Mouse (Mus musculus): Measurements from ENCODE around the gene Higd1c. TPM values are rescaled to one million over a fixed set of nuclear protein-coding genes. Genes with fewer than 3 reads are reported as not detected.
"Not testable (repeated sequence)": the region's sequence is repeated elsewhere in the genome, so short reads cannot be mapped to it uniquely, and the experiment has no call there.

Higd1c gene
- polyA plus RNA-seq, 1 experiment from 2014 or later, result not detected

GRCm38 (mm10) chr15:100414011-100414410 is 49.7 kb downstream of the Higd1c start:
- H3K9me3 ChIP-seq (ENCODE audit: control insufficient read depth, low read length), result no peaks in the 10 kb centered on the region
- H3K4me3 ChIP-seq (replicated peaks; ENCODE audit: low read length), result no peak overlapping the region
- peaks cover 18% of the 10 kb centered on the region for H3K36me3 ChIP-seq (replicated peaks; ENCODE audit: control insufficient read depth, insufficient read depth)
- H3K4me1 ChIP-seq (replicated peaks; ENCODE audit: control insufficient read depth, insufficient read depth, low read length), result no peaks in the 10 kb centered on the region
- H3K27me3 ChIP-seq (ENCODE audit: control insufficient read depth, insufficient read depth, low read length), result no peaks in the 10 kb centered on the region
- no peak overlapping the region for H3K27ac ChIP-seq
- ATAC-seq (ENCODE audit: low FRiP score), result no peak
- 74% methylated on average over 4 of the region's 4 CpGs for WGBS
- no peak for DNase-seq (ENCODE audit: low spot score)
- H3K4me2 ChIP-seq (replicated peaks), result no peak overlapping the region
- H3K9ac ChIP-seq, result no peak overlapping the region

- DNase-seq (ENCODE audit: low spot score) (no peak), ATAC-seq (ENCODE audit: low FRiP score) (no peak)
- Histone ChIP-seq H3K27me3 (ENCODE audit: control insufficient read depth, insufficient read depth, low read length) (no peaks in the 10 kb centered on the region), H3K4me1 (replicated peaks; ENCODE audit: control insufficient read depth, insufficient read depth, low read length) (peaks cover 2% of the 10 kb centered on the region; the same call in 1 of the 2 replicates), H3K9ac (no peak overlapping the region), H3K4me3 (replicated peaks; ENCODE audit: low read length) (no peak overlapping the region), H3K4me2 (replicated peaks) (no peak overlapping the region), H3K36me3 (replicated peaks; ENCODE audit: control insufficient read depth, insufficient read depth) (peaks cover 9% of the 10 kb centered on the region), H3K27ac (no peak overlapping the region), H3K9me3 (ENCODE audit: control insufficient read depth, low read length) (no peaks in the 10 kb centered on the region)
- WGBS, result 94% methylated on average over 13 of the region's 13 CpGs
These were observed 50.6 kb downstream of the Higd1c start for GRCm38 (mm10) chr15:100414942-100415341.

- WGBS, result 88% methylated on average over 8 of the region's 8 CpGs
- Histone ChIP-seq H3K9me3 (ENCODE audit: control insufficient read depth, low read length) (no peaks in the 10 kb centered on the region), H3K9ac (no peak overlapping the region), H3K36me3 (replicated peaks; ENCODE audit: control insufficient read depth, insufficient read depth) (peaks cover 2% of the 10 kb centered on the region; the same call in 1 of the 2 replicates), H3K4me1 (replicated peaks; ENCODE audit: control insufficient read depth, insufficient read depth, low read length) (peaks cover 6% of the 10 kb centered on the region; the same call in 1 of the 2 replicates), H3K27ac (no peak overlapping the region), H3K4me2 (replicated peaks) (no peak overlapping the region), H3K27me3 (ENCODE audit: control insufficient read depth, insufficient read depth, low read length) (no peaks in the 10 kb centered on the region), H3K4me3 (replicated peaks; ENCODE audit: low read length) (no peak overlapping the region)
- DNase-seq (ENCODE audit: low spot score) (no peak), ATAC-seq (ENCODE audit: low FRiP score) (no peak)
These were observed 51.3 kb downstream of the Higd1c start for GRCm38 (mm10) chr15:100415684-100416083.

- 86% methylated on average over 9 of the region's 9 CpGs for WGBS
- Histone ChIP-seq H3K27ac (no peak overlapping the region), H3K4me3 (replicated peaks; ENCODE audit: low read length) (no peak overlapping the region), H3K27me3 (ENCODE audit: control insufficient read depth, insufficient read depth, low read length) (no peaks in the 10 kb centered on the region), H3K4me2 (replicated peaks) (no peak overlapping the region), H3K4me1 (replicated peaks; ENCODE audit: control insufficient read depth, insufficient read depth, low read length) (peaks cover 17% of the 10 kb centered on the region), H3K36me3 (replicated peaks; ENCODE audit: control insufficient read depth, insufficient read depth) (no peaks in the 10 kb centered on the region), H3K9ac (no peak overlapping the region), H3K9me3 (ENCODE audit: control insufficient read depth, low read length) (no peaks in the 10 kb centered on the region)
- ATAC-seq (ENCODE audit: low FRiP score), result no peak
- no peak for DNase-seq (ENCODE audit: low spot score)
These were observed 53.6 kb downstream of the Higd1c start for GRCm38 (mm10) chr15:100417854-100418450.

- no peak overlapping the region for H3K9ac ChIP-seq
- peaks cover 11% of the 10 kb centered on the region for H3K27me3 ChIP-seq (ENCODE audit: control insufficient read depth, insufficient read depth, low read length)
- H3K27ac ChIP-seq, result no peak overlapping the region
- H3K4me2 ChIP-seq (replicated peaks), result no peak overlapping the region
- DNase-seq (ENCODE audit: low spot score), result no peak
- no peaks in the 10 kb centered on the region for H3K36me3 ChIP-seq (replicated peaks; ENCODE audit: control insufficient read depth, insufficient read depth)
- ATAC-seq (ENCODE audit: low FRiP score), result no peak
- H3K4me1 ChIP-seq (replicated peaks; ENCODE audit: control insufficient read depth, insufficient read depth, low read length), result peaks cover 26% of the 10 kb centered on the region
- no peak overlapping the region for H3K4me3 ChIP-seq (replicated peaks; ENCODE audit: low read length)
- H3K9me3 ChIP-seq (ENCODE audit: control insufficient read depth, low read length), result no peaks in the 10 kb centered on the region
- 76% methylated on average over 8 of the region's 8 CpGs for WGBS
These were observed 55.0 kb downstream of the Higd1c start for GRCm38 (mm10) chr15:100419311-100419710.

GRCm38 (mm10) chr15:100419901-100420745 is 55.8 kb downstream of the Higd1c start:
- Histone ChIP-seq H3K4me3 (replicated peaks; ENCODE audit: low read length) (no peak overlapping the region), H3K9ac (no peak overlapping the region), H3K9me3 (ENCODE audit: control insufficient read depth, low read length) (no peaks in the 10 kb centered on the region), H3K4me2 (replicated peaks) (no peak overlapping the region), H3K27me3 (ENCODE audit: control insufficient read depth, insufficient read depth, low read length) (peaks cover 19% of the 10 kb centered on the region), H3K4me1 (replicated peaks; ENCODE audit: control insufficient read depth, insufficient read depth, low read length) (peaks cover 26% of the 10 kb centered on the region), H3K36me3 (replicated peaks; ENCODE audit: control insufficient read depth, insufficient read depth) (no peaks in the 10 kb centered on the region), H3K27ac (no peak overlapping the region)
- no peak for ATAC-seq (ENCODE audit: low FRiP score)
- no peak for DNase-seq (ENCODE audit: low spot score)
- 71% methylated on average over 9 of the region's 9 CpGs for WGBS

- peak overlapping the region; percentile 85 for H3K9ac ChIP-seq
- 48% methylated on average over 8 of the region's 8 CpGs for WGBS
- H3K36me3 ChIP-seq (replicated peaks; ENCODE audit: control insufficient read depth, insufficient read depth), result no peaks in the 10 kb centered on the region
- peak overlapping the region; percentile 96 for H3K4me2 ChIP-seq (replicated peaks)
- H3K4me1 ChIP-seq (replicated peaks; ENCODE audit: control insufficient read depth, insufficient read depth, low read length), result peaks cover 26% of the 10 kb centered on the region
- DNase-seq (ENCODE audit: low spot score) (no peak), ATAC-seq (ENCODE audit: low FRiP score) (no peak)
- H3K27me3 ChIP-seq (ENCODE audit: control insufficient read depth, insufficient read depth, low read length), result peaks cover 25% of the 10 kb centered on the region
- peak overlapping the region; percentile 98 for H3K4me3 ChIP-seq (replicated peaks; ENCODE audit: low read length)
- H3K9me3 ChIP-seq (ENCODE audit: control insufficient read depth, low read length), result no peaks in the 10 kb centered on the region
- no peak overlapping the region for H3K27ac ChIP-seq
These were observed 56.9 kb downstream of the Higd1c start for GRCm38 (mm10) chr15:100421059-100421757.

GRCm38 (mm10) chr15:100421758-100422197 is 57.4 kb downstream of the Higd1c start, which contains the start of gene Gm5475:
Gene Gm5475, plus strand, starts transcription at chr15:100422147.
- Histone ChIP-seq H3K4me1 (replicated peaks; ENCODE audit: control insufficient read depth, insufficient read depth, low read length) (peaks cover 26% of the 10 kb centered on the region), H3K27me3 (ENCODE audit: control insufficient read depth, insufficient read depth, low read length) (peaks cover 25% of the 10 kb centered on the region), H3K4me3 (replicated peaks; ENCODE audit: low read length) (peak within 1 kb of the TSS; percentile 98), H3K27ac (peak within 1 kb of the TSS; percentile 16; the same call in 1 of the 2 replicates), H3K9ac (peak within 1 kb of the TSS; percentile 85), H3K4me2 (replicated peaks) (peak within 1 kb of the TSS; percentile 96)
- not testable (repeated sequence) for ATAC-seq (ENCODE audit: low FRiP score); DNase-seq (ENCODE audit: low spot score); H3K9me3 ChIP-seq (ENCODE audit: control insufficient read depth, low read length); H3K36me3 ChIP-seq (replicated peaks; ENCODE audit: control insufficient read depth, insufficient read depth)
- WGBS, result 32% methylated on average over 3 of the region's 3 CpGs

GRCm38 (mm10) chr15:100422476-100422875 is 58.1 kb downstream of the Higd1c start:
- DNase-seq (ENCODE audit: low spot score) (peak; percentile 27), ATAC-seq (ENCODE audit: low FRiP score) (peak; percentile 48)
- Histone ChIP-seq H3K36me3 (replicated peaks; ENCODE audit: control insufficient read depth, insufficient read depth) (no peaks in the 10 kb centered on the region), H3K9me3 (ENCODE audit: control insufficient read depth, low read length) (no peaks in the 10 kb centered on the region), H3K4me2 (replicated peaks) (peak overlapping the region; percentile 96), H3K4me3 (replicated peaks; ENCODE audit: low read length) (peak overlapping the region; percentile 98), H3K9ac (peak overlapping the region; percentile 85), H3K27me3 (ENCODE audit: control insufficient read depth, insufficient read depth, low read length) (peaks cover 25% of the 10 kb centered on the region), H3K27ac (peak overlapping the region; percentile 16; the same call in 1 of the 2 replicates), H3K4me1 (replicated peaks; ENCODE audit: control insufficient read depth, insufficient read depth, low read length) (peaks cover 26% of the 10 kb centered on the region)
- WGBS, result under 1% methylated on average over 44 of the region's 44 CpGs
